Mouse (Mus musculus) fibroblast of lung, adult 2 months (primary cell): ENCODE data around the gene Gm17332.
"Not testable (repeated sequence)": the region's sequence is repeated elsewhere in the genome, so short reads cannot be mapped to it uniquely, and the experiment has no call there.

ENCODE experiments used
- DNase-seq: peaks from one replicate; pipeline ENCODE4 v3.0.0-alpha.2; 2011; ENCODE audit warnings: low read depth

Gm17332 gene

DNA sequence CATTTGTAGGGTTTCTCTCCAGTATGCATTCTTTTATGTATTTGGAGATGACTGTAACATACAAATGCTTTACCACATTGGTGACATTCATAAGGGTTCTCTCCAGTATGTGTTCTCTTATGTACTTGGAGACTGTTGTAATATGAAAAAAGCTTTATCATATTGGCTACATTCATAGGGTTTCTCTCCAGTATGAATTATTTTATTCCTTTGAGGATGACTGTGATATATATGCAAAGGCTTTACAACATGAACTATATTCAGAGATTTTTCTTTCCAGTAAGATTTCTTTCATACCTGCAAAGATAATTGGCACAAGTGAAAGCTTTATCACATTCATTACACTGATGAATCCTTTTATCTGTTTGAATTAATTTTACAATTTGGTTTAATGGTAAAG is at the start of gene Gm17332:
TSS of gene Gm17332 (minus strand) at position 101 of the 400 bp plus-strand sequence.
- no peak for DNase-seq

DNA sequence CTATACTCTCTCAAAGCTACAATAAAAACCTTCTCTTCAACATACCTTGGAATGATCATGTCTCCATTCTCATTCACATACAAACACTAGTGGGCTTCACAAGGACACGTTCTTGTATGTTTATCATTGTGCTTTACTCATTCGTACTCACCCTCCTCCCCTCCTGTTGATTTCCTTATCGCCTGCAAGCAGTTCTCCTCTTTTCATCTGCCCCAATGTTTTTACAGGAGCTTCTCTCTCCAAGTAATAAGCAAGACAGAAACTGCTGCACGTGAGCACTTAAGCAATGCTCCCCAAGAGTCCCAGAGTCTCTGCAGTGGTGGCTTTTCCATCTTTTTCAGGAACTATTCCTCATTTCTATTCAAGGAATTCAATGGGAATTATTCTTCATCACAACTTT is 47.7 kb upstream of the Gm17332 start:
- no peak for DNase-seq

DNA sequence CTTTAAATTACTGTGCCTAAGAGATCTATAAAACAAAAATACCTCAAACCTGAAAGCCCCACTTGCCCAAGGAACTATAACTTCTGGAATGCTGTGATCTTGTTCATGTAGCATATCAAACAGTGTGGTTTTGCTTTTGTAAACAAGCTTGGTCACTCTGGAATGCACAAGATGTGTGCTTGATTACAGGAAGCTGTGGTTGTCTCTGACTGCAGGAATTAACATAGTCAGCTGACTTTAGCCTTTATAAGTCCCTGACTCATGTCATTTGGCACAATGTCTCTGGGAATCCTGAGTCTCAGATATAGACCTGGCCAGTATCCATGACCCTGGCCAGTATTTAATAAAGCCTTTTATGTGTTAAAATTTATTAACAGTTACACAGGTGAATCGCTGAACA is 43.1 kb upstream of the Gm17332 start:
- peak; percentile 21 for DNase-seq

DNA sequence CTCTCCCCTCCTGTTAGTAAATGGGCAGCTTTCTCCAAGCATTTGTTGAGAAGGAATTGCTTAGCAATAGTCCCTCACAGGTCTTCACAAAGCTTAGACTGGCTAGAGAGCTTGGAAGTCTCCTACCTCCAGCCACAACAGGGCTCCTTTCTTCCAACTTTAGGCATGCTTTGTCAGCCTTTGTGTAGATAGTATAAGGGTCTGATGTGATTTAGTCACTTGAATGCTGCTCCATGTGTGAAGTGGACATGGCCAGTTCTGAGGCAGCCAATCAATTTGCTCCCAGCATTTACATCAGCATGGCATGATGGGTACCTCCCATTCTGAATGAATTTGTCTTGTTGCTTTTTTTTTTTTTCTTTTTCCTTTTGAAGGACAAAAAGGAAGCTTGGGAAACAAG is 35.7 kb upstream of the Gm17332 start:
- DNase-seq: no peak

DNA sequence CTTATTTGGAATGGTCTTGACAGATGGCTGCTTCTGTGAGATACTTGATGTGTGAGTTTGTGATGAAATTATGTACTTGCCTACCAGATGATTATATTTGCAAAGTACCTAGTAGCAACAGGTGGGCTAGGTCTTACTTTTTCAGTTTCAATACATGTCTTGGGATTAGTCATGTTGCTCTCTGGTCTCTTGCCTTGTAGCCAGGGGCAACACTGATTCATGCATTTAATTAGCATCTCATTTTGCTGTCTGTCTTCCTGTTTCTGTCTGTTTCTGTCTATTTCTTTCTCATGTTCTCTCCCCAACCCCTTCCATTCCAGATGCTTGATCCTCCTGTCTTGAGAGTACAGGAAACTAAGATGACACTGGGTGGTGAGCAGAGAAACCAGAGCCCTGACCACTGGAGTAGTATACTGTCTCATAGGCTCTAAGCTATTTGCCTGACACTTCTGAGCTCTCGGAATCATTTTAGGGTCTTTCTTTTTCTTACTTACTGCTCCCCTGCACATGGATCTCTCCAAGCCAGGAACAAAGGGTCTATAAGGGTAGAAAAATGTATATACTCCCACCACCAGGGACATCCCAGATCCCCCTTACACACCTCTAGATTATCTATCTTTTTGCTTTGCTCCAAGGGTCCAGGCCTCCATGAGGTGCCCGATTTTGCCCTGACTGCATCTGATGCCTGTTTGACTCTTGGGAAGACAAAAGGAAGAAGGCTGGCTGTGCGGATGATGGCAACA is 13.5 kb upstream of the Gm17332 start:
- no peak for DNase-seq

DNA sequence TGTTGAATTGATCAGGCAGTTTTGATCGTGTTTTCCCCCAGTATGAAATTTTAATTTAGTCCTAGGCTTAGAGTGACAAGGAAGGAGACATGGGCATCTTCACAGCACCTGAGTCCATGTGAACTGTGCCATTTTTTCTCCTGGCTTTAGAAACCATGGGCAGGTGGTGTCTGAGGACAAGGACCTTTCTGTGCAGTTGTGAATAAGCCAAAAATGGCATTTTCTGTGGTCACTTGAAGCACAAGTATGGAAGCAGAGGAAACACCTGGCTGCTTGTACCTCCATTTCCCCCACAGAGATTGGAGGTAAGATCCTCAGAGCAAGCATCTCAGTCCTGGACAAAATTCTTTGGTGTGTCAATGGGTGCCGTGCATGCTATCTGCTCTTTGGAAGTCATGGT is 12.5 kb upstream of the Gm17332 start:
- DNase-seq: no peak

DNA sequence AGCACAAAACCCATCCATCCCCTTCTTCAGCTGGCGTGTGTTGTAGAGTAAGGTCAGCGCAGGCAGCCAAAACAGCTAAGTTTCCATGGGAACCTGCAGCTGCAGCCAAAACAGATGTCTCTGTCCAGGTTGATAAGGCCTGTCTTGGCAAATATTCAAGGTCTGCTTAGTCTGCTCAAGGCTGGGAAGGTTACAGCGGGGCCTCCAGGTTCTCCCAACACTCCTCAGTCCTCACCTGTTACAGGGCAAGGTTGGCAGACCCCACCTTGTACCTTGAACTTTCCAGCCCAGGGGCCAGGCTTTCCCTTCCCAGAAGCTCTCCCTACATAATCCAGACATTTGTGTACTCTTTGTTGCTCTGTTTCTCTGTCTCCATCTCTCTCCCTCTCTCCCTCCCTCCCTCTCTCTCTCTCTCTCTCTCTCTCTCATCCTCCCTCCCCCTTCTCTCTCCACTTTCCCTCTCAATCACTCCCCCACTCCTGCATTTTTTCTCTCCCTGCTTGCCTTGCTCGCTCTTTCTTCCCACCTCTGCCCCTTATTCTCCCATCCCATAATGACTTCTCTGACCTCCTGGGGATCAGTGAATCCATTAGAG is 12.1 kb downstream of the Gm17332 start:
- DNase-seq: no peak

DNA sequence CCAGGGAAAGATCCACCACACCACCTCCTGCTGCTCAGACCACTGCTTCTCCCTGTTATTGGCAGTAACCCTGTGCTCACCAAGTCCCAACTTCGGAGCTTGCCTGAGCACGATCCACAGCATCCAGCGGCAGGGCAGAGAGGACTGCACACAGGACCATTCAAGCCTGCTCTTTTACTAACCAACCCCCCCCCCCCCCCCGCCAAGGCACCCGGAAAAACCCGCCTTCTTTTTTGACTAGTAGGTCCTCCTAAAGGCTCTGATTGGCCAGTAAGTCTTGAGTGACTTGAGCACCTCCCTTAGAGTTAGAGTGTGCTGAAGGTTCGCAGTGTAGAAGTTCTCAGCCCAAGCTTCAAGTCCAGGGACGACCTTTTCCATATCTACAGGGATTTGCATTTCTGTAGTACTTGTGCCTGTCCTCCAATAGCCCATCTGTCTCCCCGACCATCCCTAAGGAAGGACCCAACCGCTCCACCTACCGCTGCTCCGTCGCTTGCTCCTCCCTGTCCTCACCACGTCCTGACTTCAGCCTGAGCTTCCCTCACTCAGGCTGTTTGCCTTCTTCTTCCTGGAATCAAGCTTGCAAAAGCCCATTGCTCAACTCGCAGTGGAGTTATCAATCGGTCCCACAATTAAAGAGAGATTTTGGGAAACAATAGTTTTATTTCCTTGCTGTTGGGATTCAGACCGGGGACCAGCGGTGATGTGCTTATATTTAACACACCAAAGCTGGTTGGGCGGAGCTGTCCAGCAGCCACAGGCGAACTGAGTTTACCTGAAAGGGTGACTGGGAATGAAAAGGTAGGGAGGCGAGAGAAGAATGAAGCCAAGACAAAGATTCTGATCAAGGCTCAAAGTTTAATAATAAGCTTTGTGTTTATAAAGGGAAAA is 12.9 kb downstream of the Gm17332 start:
- peak; percentile 33 for DNase-seq

DNA sequence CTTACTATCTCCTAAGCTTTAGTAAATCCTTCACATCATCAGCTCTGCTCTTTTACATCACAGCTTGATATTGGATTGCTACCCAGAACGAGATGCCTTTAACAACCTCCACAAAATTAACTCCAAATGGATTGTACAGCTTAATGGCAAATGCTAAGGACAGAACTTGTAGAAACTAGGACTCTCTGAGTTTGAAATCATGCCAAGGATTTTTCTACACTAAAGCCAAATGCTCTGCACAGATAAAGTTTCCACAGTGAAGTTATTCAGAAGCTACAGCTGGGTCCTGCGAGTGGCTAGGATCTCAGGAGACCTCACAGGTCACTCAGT is 13.5 kb downstream of the Gm17332 start:
- DNase-seq: peak; percentile 2

DNA sequence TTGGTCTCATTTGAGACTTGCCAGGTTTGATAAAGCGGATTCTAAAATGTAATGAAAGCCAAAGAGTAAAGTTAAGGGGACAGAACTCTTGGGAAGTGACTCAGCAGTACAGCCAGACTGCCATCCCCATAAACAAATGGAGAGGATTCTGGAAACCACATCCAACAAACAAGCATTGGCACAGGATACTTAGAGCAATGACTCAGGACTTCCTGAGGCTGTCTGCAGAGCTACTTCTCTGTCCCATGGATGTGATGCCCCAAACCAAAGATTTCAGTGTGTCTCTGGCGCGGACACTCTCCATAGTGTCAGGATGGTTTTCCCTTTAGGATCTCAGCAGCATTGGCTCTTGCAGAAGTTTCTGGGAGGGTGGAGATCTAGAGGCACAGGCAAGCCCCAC is 25.2 kb downstream of the Gm17332 start:
- DNase-seq: peak; percentile 9

DNA sequence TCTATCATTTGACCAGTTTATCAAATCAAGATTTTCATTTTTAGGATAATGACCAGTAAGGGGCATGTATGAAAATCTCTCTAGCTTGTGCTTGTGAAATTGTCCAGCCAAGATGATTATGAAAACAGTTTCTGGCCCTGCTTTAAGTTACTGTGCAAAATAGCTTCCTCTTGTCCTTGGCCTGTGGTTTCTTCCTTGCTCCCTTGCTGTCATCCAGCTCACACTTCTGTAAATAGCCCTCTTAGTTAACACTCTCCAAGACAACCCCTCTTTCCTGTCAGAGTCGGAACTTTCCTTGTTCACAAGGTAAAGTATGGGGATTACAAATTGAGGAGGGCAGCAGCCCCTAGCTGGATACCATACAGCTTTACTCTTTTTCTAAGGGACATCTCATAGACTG is 43.9 kb downstream of the Gm17332 start:
- DNase-seq: not testable (repeated sequence)

DNA sequence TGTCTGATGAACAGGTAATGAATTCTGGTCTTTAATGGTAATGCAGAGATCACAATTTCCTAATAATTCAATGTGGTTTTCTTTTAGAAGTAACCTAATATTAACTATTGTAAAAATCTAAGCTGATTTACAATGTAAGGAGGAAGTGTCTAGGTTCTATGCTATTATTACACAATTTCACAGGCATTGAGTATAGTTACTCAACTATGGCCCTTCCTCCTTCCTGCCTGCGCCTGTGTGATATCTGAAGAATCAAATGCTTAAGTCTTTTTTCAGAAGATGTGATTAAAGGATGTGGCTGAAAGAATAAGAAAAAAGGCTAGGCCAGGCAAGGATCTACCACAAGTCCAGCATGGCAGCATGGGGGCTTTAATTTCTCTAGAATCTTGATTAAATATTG is 47.4 kb downstream of the Gm17332 start:
- DNase-seq: not testable (repeated sequence)

DNA sequence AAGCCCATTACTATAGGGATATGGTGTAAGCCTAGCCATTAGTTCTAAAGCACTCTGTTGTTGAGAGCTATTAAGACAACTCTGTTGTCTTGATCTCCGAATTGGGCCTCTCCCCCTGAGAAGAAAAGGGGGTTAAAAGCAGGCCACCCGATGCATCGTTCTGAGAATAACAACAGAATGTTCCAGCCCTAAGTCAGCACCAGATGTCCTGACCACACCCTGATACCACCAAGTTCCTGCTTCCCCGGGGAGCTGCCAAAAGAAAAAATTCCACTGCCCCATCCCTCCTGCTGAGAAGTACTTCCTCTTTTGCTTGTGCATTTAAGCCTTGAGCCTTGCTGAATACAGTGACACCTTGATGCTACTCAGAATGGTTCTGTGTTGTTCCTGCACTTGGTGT is 48.5 kb downstream of the Gm17332 start:
- not testable (repeated sequence) for DNase-seq
